Mouse (Mus musculus) embryonic facial prominence, embryonic 13.5 days (tissue): ENCODE data around the gene Kalrn. TPM values are rescaled to one million over a fixed set of nuclear protein-coding genes. Genes with fewer than 3 reads are reported as not detected.

Source experiments
- ATAC-seq: fragments of 200-750 bp; cut with Nextera tagmentation; 2 replicates; pipeline ENCODE4 v1.8.0; 2017; ENCODE audit warnings: low read depth; ENCODE audit not compliant: insufficient number of reproducible peaks, insufficient read depth, low FRiP score, low TSS enrichment
- H3K27ac ChIP-seq: fragments of 300-500 bp; sonication (generic); 2 replicates; pipeline ENCODE4 v1.5.1; 2015; ENCODE audit warnings: moderate library complexity, mild to moderate bottlenecking, inconsistent platforms
- H3K27me3 ChIP-seq: fragments of 300-500 bp; sonication (generic); 2 replicates; pipeline ENCODE4 v1.6.1; 2015; ENCODE audit warnings: mild to moderate bottlenecking, inconsistent platforms
- H3K36me3 ChIP-seq: fragments of 300-500 bp; sonication (generic); 2 replicates; pipeline ENCODE4 v1.6.1; 2015; ENCODE audit warnings: mild to moderate bottlenecking, inconsistent platforms
- H3K4me1 ChIP-seq: fragments of 300-500 bp; sonication (generic); 2 replicates; pipeline ENCODE4 v1.6.1; 2015; ENCODE audit warnings: inconsistent platforms
- H3K4me2 ChIP-seq: fragments of 300-500 bp; sonication (generic); 2 replicates; pipeline ENCODE4 v1.6.1; 2015; ENCODE audit warnings: moderate library complexity, mild to moderate bottlenecking, inconsistent platforms
- H3K4me3 ChIP-seq: fragments of 300-500 bp; sonication (generic); 2 replicates; pipeline ENCODE4 v1.5.1; 2015; ENCODE audit warnings: mild to moderate bottlenecking, inconsistent platforms
- H3K9ac ChIP-seq: fragments of 300-500 bp; sonication (generic); 2 replicates; pipeline ENCODE4 v1.6.1; 2015; ENCODE audit warnings: mild to moderate bottlenecking, inconsistent platforms
- H3K9me3 ChIP-seq: fragments of 300-500 bp; sonication (generic); 2 replicates; pipeline ENCODE4 v1.6.1; 2016; ENCODE audit warnings: inconsistent platforms
- WGBS: fragments of 180-500 bp; shearing (Covaris S2); methylation state at CpG from one replicate; pipeline ENCODE4 v1.1.7; 2015; ENCODE audit warnings: mixed read lengths; 5-methylcytosine and 5-hydroxymethylcytosine counted together
- polyA plus RNA-seq: library from polyadenylated mRNA; unstranded; fragments of >200 nt; fragmentation: Nextera tagmentation; extraction: Ambion mirVana; gene quantifications from 2 replicates; pipeline ENCODE4 v1.2.1, GENCODE M21; 2015

The Kalrn gene
- polyA plus RNA-seq, 1 experiment from 2014 or later: 18.3 TPM

DNA sequence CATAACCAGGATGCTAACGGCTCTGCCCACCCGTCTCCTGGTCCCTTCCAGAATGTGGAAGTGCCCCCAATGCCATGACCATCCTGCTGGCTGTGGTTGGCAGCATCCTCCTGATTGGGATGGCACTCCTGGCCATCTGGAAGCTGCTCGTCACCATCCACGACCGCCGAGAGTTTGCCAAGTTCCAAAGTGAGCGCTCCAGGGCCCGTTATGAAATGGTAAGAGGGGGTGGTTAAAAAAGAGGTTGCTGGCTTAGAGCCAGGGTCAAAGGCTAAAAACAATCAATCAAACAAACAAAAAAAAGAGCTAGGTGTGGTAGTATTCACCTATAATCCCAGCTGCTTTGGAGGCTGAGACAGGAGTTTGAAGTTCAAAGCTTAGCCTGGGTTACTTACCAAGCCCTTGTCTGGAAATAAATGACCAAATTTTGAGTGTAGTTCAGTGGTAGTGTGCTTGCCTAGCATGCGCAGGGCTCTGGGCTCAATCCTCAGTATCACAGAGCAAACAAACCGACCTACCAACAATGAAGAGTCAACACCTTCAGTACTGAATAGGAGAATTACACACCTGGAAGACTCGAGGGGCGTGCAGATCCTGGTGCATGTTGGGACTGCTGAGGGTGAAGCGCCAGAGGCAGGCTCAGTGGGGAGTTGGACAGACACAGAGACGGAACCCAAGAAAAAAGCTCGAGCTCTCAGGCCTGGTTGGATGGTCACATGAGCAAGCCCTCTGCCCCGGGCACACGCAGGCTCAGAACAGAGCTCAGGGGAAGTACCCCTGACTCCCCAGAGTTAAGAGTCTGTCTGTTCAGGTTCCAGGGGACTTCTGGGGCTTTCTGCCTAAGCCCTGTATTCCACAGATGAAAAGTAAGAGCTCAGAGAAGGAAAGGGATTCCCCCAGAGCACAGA is 625.4 kb downstream of the Kalrn start:
- Histone ChIP-seq H3K27ac (peak overlapping the region; percentile 74), H3K4me2 (no peak overlapping the region), H3K4me3 (no peak overlapping the region), H3K27me3 (no peaks in the 10 kb centered on the region), H3K9me3 (no peaks in the 10 kb centered on the region), H3K36me3 (peaks cover 58% of the 10 kb centered on the region), H3K9ac (peak overlapping the region; percentile 52; the same call in 1 of the 2 replicates), H3K4me1 (peaks cover 56% of the 10 kb centered on the region)
- ATAC-seq: no peak
- 78% methylated on average over 17 of the region's 17 CpGs for WGBS

DNA sequence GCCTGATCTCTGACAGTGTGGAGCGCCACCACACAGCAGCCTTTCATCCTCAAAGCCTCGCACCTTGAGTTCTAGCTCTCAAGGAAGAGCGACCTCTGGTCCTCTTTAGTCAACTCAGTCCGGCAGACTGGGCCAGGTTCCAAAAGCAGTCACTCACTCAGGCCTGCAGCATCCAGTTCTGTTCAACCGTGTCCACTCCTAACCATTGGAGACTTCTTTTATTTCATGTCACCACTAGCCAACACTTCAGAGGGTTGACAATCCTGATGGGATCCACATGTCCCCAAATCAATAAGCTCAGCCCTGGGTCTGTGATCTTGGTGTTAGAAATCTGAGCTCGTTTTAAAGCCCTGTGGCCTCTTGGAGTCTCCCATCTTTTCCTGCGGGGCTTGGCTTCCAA is 627.3 kb downstream of the Kalrn start:
- H3K4me3 ChIP-seq: no peak overlapping the region
- peaks cover 55% of the 10 kb centered on the region for H3K36me3 ChIP-seq
- H3K9me3 ChIP-seq: no peaks in the 10 kb centered on the region
- no peak overlapping the region for H3K4me2 ChIP-seq
- 43% methylated on average over 7 of the region's 7 CpGs for WGBS
- peaks cover 75% of the 10 kb centered on the region for H3K4me1 ChIP-seq
- no peak for ATAC-seq
- H3K27ac ChIP-seq: peak overlapping the region; percentile 16; the same call in 1 of the 2 replicates
- no peak overlapping the region for H3K9ac ChIP-seq
- H3K27me3 ChIP-seq: no peaks in the 10 kb centered on the region

DNA sequence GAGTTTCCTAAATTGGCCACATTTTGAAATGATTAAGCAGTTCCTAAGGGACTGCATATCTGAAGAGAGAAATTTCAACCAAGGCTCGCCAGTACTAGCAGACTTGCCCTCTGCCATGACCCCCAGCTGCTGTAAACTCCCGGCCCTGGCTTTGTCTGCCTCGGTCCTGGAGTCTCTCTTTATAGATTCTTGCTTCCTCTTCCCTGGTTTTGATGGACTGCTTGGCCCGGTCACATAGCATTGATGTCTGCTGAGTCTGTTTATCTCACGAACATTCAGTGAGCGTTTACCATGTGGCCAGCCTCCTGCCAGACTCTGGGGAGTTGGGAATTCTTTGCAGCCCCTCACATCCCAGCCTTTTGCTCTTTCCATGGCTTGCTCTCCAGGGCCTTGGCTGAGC is 628.6 kb downstream of the Kalrn start:
- H3K36me3 ChIP-seq: peaks cover 47% of the 10 kb centered on the region
- WGBS: 19% methylated on average over 6 of the region's 6 CpGs
- peaks cover 86% of the 10 kb centered on the region for H3K4me1 ChIP-seq
- no peak overlapping the region for H3K4me2 ChIP-seq
- no peaks in the 10 kb centered on the region for H3K27me3 ChIP-seq
- H3K4me3 ChIP-seq: no peak overlapping the region
- H3K27ac ChIP-seq: peak overlapping the region; percentile 23; the same call in 1 of the 2 replicates
- no peak for ATAC-seq
- H3K9me3 ChIP-seq: no peaks in the 10 kb centered on the region
- H3K9ac ChIP-seq: no peak overlapping the region

DNA sequence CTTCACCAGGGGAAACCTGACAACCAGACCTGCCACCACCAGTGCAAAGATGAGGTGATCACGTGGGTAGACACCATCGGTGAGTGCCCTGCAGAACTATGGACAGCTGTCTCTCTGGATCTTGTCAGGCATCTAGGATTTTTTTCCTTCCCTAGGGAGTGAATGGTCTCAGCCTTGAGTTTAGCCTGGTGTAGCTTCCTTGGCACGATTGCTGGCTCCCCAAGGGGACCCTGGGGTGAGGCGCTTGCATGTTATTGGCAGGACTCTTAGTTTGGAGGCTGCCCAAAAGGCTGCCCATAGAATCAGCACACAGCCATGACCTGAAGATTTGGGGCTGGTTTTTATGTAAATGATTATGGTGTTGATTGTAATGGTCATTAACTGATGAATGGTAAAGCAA is 629.2 kb downstream of the Kalrn start:
- peaks cover 86% of the 10 kb centered on the region for H3K4me1 ChIP-seq
- no peak for ATAC-seq
- 66% methylated on average over 4 of the region's 4 CpGs for whole genome bisulfite sequencing

DNA sequence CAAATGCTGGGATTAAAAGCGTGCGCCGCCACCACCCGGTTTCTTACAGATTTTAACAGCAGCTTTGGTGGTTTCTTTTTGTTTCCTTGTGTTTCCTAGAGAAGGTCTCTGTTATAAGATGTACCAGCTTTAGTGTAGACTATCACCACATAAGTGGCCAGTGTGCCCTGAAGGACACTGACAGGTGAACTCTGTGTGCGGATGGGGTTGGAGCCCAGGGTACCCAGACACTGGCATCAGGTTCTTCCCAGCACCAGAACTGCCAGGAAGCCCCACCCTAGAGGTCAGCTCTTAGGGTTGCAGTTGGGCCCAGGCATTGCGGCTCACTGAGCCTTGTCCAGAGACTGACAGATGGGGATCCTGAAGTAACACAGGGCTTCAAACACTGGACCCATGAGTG is 629.9 kb downstream of the Kalrn start:
- peaks cover 86% of the 10 kb centered on the region for H3K4me1 ChIP-seq
- WGBS: 95% methylated on average over 6 of the region's 6 CpGs

More for the DNA sequence above, 629.2 kb downstream of the Kalrn start:
- no peak overlapping the region for H3K4me3 ChIP-seq
- no peak overlapping the region for H3K9ac ChIP-seq
- no peaks in the 10 kb centered on the region for H3K27me3 ChIP-seq
- no peak overlapping the region for H3K27ac ChIP-seq
- no peak overlapping the region for H3K4me2 ChIP-seq
- H3K9me3 ChIP-seq: no peaks in the 10 kb centered on the region
- H3K36me3 ChIP-seq: peaks cover 41% of the 10 kb centered on the region

DNA sequence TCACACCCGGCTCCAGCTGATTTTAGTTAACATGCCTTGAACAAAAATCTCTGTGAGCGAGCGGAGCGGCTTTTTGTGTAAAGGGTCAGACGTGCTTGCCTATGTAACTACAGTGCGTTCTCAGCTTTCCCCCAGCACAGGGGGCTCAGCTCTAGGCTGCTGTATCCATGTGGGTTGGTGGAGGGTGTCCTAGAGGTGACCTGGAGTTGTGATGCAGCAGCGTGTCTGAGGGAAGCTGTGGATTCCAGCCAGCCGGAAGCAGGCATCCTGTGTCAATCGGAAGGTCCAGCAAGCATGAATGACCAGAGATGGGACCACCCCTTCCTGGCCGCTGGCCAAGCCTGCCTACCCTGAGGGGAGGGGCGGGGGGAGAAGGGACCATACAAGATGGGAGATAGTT is 631.0 kb downstream of the Kalrn start:
- no peak for ATAC-seq
- H3K27ac ChIP-seq: peak overlapping the region; percentile 52
- no peaks in the 10 kb centered on the region for H3K9me3 ChIP-seq
- H3K4me2 ChIP-seq: 0 out of 2 replicates have a peak overlapping the region, but pooled peaks have one; percentile 11
- H3K36me3 ChIP-seq: peaks cover 26% of the 10 kb centered on the region
- H3K4me3 ChIP-seq: no peak overlapping the region
- no peaks in the 10 kb centered on the region for H3K27me3 ChIP-seq
- 29% methylated on average over 11 of the region's 11 CpGs for WGBS
- peaks cover 90% of the 10 kb centered on the region for H3K4me1 ChIP-seq
- peak overlapping the region; percentile 33; the same call in 1 of the 2 replicates for H3K9ac ChIP-seq

More for the DNA sequence above, 629.9 kb downstream of the Kalrn start:
- no peaks in the 10 kb centered on the region for H3K27me3 ChIP-seq
- ATAC-seq: no peak
- no peak overlapping the region for H3K4me3 ChIP-seq
- H3K9me3 ChIP-seq: no peaks in the 10 kb centered on the region
- H3K27ac ChIP-seq: no peak overlapping the region; the same call in 1 of the 2 replicates
- H3K4me2 ChIP-seq: no peak overlapping the region
- no peak overlapping the region for H3K9ac ChIP-seq
- H3K36me3 ChIP-seq: peaks cover 34% of the 10 kb centered on the region

DNA sequence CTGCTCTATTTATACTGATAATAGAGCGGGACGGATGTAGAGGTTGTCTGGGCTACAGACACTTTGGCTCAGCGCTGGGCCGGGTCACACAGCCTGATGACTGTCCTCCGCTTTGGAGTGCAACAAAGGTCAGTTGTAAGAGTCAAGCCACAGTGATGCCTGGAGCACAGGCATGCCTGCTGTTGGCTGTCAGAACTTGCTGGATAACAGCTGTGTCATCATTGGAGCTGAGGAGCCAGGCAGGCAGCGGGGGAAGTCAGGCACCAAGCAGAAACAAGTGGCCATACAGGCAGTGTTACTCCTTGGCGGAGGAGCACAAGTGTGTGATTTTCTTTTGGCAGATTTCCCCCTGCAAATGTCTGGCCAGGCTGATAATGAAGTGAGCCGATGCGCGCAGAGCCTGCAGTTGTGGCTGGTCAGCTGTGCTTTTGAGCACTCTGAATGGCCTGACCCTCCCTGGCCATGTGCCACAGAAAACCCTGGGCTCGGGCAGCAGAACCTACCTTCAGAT is 632.0 kb downstream of the Kalrn start:
- Histone ChIP-seq H3K9me3 (no peaks in the 10 kb centered on the region), H3K27me3 (no peaks in the 10 kb centered on the region), H3K36me3 (peaks cover 20% of the 10 kb centered on the region), H3K9ac (no peak overlapping the region), H3K27ac (peak overlapping the region; percentile 57), H3K4me3 (no peak overlapping the region), H3K4me2 (no peak overlapping the region), H3K4me1 (peaks cover 92% of the 10 kb centered on the region)
- WGBS: 37% methylated on average over 11 of the region's 11 CpGs
- no peak for ATAC-seq

DNA sequence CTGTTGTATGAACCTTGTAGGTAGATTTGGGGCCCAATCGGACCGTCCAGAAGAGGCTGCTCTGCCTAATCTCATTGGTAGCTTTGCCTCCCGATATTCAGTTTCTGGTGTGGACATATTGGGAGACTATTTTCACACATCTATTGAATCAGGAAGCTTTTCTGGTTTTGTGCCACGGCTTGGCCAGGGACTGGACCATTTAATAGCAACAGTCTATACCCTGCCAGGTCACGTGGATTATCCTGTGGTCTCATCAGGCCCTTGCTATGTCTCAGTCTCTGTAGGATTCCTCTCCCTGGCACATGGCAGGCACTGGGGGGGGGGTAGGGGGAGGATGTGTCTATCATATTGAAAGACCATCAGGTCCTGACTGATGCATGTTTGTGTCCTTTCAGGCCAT is 633.2 kb downstream of the Kalrn start:
- Histone ChIP-seq H3K27ac (peak overlapping the region; percentile 7; the same call in 1 of the 2 replicates), H3K27me3 (no peaks in the 10 kb centered on the region)

DNA sequence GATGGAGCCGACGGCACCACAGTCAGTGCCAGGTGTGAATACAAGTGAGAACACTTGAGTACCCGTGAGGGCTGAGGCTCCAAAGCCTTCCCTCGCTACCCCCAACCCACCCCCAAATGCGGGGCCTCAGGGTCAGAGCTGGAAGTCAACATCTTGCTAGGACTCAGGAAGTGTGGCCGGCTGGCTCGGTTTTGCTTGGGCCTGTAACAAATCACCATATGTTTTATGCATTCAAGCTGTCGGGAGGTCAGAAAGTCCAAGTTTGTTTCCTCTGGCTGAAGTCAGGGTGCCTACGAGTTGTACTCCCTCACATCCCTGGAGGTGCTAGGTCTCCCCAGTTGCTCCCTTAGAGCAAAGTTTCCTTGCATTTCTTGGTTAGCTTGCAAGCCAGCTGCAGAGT is 633.7 kb downstream of the Kalrn start:
- Histone ChIP-seq H3K27ac (no peak overlapping the region; the same call in 1 of the 2 replicates), H3K9me3 (no peaks in the 10 kb centered on the region), H3K36me3 (peaks cover 9% of the 10 kb centered on the region), H3K4me1 (peaks cover 89% of the 10 kb centered on the region), H3K27me3 (no peaks in the 10 kb centered on the region), H3K4me3 (no peak overlapping the region), H3K9ac (no peak overlapping the region), H3K4me2 (no peak overlapping the region)
- 39% methylated on average over 9 of the region's 9 CpGs for WGBS
- no peak for ATAC-seq

More for the DNA sequence above, 633.2 kb downstream of the Kalrn start:
- Histone ChIP-seq H3K4me3 (no peak overlapping the region), H3K9ac (no peak overlapping the region), H3K4me2 (no peak overlapping the region), H3K9me3 (no peaks in the 10 kb centered on the region), H3K4me1 (peaks cover 91% of the 10 kb centered on the region), H3K36me3 (peaks cover 11% of the 10 kb centered on the region)
- WGBS: 68% methylated on average over 5 of the region's 5 CpGs
- ATAC-seq: no peak

DNA sequence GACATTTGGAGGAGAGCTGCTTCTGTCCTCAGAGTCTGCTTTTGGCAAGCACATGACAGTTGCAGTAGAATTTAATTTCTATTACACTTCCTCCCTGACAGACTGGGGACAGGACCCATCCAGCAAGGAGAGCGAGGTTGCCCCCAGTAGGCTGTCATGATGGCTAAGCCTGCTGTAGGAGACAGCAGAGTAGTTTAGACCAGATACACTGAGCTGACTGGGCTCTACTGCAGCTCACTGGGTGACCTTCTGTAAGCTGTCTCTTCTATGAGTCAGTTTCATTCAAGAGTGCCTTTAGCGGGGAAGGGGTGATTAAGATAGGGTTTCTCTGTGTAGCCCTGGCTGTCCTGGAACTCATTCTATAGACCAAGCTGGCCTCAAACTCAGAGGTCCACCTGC is 634.2 kb downstream of the Kalrn start:
- 70% methylated on average over 2 of the region's 2 CpGs for WGBS
- peak overlapping the region; percentile 28 for H3K27ac ChIP-seq
- H3K9me3 ChIP-seq: no peaks in the 10 kb centered on the region
- ATAC-seq: no peak
- H3K27me3 ChIP-seq: no peaks in the 10 kb centered on the region
- H3K4me3 ChIP-seq: no peak overlapping the region
- no peak overlapping the region for H3K4me2 ChIP-seq
- H3K36me3 ChIP-seq: peaks cover 10% of the 10 kb centered on the region
- no peak overlapping the region for H3K9ac ChIP-seq
- peaks cover 89% of the 10 kb centered on the region for H3K4me1 ChIP-seq

DNA sequence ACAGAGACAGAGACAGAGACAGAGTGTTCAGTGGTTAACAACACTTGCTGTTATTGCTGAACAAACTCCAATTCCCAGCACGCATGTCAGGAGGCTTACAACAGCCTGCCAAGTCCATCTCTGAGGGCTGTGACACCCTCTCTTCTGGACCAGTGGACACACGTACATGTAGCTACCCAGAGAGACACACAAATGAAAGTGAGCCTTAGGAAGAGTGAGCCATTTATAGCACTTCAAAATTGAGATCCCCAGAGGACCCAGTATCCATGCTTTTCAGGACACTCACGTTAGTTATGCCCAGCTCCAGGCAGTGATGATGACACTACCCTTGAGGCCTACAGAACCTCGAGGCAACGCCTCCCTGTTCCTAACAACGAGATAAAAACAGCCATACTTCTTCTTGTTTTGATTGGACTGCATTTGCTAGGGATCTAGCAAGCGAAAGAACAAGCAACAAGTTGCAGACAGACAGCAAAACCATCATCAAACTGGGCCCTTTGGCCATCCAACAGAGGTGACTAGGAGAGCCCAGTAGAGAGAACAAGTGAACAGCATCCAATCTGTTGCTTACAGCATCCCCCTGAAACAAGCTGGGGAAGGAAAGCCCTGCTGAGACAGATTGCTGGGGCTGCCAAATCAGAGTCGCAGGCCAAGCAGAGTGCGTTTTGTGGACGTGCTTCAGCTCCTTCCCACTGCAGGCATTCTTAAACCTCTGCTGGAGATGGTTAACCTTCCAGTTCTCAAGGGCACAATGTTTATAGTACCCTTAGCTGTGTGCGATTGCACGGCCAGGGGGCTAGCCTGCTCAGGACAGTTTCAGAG is 634.8 kb downstream of the Kalrn start:
- Histone ChIP-seq H3K27me3 (no peaks in the 10 kb centered on the region), H3K9ac (no peak overlapping the region), H3K27ac (peak overlapping the region; percentile 28; the same call in 1 of the 2 replicates), H3K4me1 (peaks cover 90% of the 10 kb centered on the region), H3K9me3 (no peaks in the 10 kb centered on the region), H3K4me3 (no peak overlapping the region), H3K36me3 (peaks cover 10% of the 10 kb centered on the region), H3K4me2 (no peak overlapping the region)
- 58% methylated on average over 12 of the region's 12 CpGs for WGBS
- ATAC-seq: no peak
